Mouse (Mus musculus) small intestine, adult 2 months (tissue): Measurements from ENCODE around the gene 1500015O10Rik.

Source experiments
- CTCF ChIP-seq: fragments of 200-500 bp; IDR thresholded peaks from 2 replicates; pipeline ENCODE4 v1.5.1; 2012; ENCODE audit warnings: low read depth, mild to moderate bottlenecking, control low read depth, inconsistent platforms, low read length, moderate library complexity, mixed read lengths; ENCODE audit not compliant: insufficient replicate concordance, insufficient read length; ENCODE audit errors: extremely low read depth
- POLR2A ChIP-seq: fragments of 200-500 bp; IDR thresholded peaks from 2 replicates; pipeline ENCODE4 v1.6.1; 2012; ENCODE audit warnings: low read depth, mild to moderate bottlenecking, control low read depth, inconsistent platforms, low read length, moderate library complexity

DNA sequence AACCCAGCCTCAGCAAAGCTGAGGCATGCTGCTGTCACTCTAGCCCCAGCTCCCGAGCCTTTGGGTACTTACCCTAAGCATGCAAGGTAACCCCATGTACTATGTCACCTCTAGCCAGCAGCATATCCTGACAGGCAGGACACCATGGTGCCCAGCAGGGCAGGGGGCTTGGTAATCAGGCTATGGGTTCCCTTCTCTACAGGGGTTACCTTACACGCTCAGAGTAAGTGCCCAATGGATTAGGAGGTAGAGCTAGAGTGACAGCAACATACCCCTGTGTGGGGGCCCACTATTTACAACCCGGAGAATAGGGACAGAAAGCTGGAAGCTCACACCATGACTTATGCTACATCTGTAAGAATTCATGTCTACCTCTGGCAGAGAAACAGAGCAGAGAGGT, 39.6 kb downstream of the 1500015O10Rik start:
- TF ChIP-seq POLR2A (no peak), CTCF (no peak)
